Mouse (Mus musculus) ovary, postnatal 36 days (tissue): ENCODE measurements around the gene Nme3.
A peak's percentile ranks its signal among the peaks of the same experiment; 100 is the strongest.
"Not testable (repeated sequence)": the region's sequence is repeated elsewhere in the genome, so short reads cannot be mapped to it uniquely, and the experiment has no call there.

Experiments
- DNase-seq: peaks from one replicate; pipeline ENCODE4 v3.0.0; 2022; ENCODE audit warnings: low spot score, mixed read lengths

Nme3 gene

DNA sequence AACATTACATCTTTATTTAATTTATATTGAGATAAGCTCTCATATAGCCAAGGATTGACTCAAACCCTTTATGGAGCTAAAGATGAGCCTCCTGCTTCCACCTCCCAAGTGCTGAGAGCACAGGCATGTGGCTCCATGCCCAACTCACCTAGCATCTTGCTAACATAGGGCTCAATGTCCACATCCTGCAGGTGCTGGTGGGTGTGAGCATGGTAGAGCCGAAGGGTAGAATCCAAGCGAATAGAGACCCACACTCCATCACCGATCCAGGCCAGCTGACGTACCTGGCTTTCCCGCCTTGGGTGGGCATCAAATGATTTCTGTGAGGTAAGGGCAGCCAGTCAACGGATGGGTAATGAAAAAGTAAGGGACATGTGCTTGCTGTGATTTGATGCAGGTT is 3.7 kb downstream of the Nme3 start:
- DNase-seq, result no peak

DNA sequence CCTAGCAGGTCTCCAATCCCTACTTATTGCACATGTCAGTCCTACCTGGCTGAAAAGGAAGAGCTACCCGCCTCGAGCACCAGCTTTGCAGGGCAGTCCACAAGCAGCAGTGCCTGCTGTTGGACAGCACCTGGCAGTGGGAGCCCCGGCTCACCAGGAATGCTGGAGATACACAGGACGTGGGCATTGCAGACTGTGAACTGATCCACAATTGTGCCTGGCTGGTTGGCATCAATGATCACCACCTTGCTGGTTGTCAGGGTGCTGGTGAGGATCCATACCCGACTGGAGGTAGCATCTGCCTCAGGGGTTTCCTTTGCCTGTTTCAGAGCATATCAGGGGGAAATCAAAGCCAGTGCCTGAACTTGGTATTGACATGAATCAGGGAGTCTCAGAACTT is 5.8 kb downstream of the Nme3 start:
- no peak for DNase-seq

DNA sequence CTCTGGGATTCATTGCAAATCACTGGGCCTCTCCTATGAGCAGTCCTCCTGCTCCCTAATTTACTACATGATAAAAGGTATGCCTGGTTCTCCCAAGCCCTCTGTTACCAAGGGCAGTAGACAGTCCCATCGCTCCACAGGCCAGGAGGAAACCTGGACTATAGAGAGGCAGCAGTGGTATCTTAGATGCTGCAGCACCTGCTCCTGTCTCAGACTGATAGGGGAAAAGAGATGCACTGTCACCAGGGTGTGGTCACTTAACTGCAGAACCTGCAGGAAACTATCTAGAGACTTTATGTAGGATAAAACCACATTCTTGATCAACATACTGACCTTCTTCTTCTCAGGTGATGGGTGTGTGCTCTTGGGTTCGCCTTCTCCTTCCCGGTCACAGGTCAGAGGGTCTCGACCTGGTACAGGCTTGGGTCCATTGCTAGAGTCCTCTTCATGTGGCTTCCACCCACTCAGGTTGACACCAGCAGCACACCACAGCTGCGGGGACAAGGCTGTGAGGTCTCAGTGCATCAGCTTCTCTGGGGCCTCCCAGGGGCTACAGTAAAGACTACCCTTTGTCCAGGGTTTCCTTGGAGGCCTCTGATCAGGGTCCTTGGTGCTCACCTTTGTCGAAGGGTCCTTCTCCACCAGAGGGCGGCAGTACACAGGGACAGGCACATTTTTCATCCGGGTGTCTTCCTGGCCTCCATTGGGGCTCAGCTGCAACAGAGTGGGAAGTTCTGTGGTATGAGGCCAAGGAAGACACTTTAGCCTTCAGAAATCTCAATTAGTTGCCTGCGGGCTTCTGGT is 6.6 kb downstream of the Nme3 start:
- no peak for DNase-seq

DNA sequence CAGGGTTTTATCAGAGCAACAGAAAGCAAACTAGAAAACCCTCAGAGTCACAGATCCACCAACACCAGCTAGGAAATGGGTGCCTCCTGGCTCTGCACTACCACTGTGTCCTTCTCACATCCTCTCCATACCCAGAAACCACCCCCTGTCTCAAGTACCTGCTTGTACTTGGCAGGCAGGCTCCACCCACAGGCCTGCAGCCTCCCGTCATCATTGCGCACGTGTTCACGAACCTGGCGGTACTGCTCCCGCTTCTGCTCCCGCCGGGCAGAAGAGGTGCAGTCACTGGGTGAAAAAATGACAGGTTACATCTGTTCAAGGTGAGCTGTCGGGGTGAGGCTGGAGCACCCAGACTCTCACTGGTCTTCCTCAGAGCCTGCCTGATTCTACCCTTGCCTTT is 7.5 kb downstream of the Nme3 start:
- no peak for DNase-seq

DNA sequence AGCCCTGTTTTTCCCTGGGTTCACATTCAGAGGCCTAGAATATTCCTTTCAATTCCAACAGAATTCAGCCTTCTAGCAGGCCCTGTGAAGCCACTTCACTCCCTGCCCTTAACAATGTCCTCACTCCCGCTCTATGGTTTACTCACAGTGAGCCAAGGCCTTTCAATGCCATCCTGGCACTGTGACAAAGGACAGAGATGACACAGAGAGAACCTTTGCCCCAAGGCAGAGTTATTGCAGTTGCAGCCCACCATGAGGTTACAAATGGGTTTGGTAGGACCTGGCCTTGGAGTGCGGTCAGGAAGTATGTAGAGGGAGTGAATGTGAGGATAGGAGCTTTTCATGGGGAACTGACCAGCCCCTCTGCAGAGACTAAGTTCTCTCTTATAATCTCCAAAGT is 11.3 kb downstream of the Nme3 start:
- DNase-seq, result no peak

DNA sequence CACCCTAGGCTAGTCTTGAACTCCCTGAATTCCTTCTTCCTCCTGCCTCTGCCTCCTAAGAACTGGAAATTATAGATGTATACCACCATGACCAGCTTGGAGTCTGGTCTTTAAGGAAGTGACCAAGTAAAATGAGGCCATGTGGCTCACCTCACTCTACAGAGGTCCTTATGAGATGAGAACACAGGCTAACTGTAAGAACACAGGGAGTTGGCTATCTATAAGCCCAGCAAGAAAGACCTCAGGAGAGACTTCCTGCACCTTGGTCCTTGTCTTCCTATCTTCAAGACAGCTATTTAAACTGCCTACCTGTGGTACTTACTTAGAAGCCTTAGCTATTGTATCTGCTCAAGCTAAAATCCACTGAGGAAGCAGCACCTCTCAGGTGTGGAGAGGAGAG is 17.7 kb downstream of the Nme3 start:
- DNase-seq, result no peak

DNA sequence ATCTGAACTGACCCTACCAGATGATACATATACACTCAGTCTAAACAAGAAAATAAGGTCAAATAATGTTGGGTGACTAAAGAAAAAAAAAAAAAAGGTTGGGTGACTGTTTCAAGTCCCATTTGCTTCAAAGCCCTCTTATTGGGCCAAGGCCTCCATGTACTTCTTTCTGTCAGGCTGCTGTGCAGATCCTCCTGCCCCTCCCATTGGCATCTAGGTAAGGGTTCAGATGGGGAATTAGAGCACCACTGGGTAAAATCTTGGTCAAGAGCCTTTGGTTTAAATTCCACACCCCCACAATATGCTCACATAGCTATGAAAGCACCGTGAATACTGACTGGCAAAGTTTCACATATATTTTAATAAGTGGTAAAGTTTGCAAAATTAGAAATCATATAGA is 26.9 kb downstream of the Nme3 start:
- DNase-seq, result no peak

DNA sequence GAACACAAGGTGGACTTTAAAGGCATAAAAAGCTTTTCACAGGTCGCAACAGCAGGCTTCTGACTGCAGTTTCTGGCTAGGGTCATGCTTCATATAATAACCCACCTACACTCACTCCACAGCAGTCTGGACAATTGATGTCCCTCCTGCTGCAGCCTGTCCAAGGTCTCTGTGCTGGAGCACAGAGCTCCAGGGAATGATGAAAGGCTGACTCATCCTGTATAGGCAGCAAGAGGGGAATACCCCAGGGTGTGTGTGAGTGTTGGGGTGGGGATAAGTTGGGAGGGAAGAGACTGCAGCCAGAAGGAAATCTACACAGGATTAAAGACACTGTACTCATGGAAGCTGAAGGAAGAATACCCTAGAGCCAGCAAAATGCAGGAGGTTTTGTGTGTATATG is 33.2 kb downstream of the Nme3 start:
- DNase-seq, result no peak

DNA sequence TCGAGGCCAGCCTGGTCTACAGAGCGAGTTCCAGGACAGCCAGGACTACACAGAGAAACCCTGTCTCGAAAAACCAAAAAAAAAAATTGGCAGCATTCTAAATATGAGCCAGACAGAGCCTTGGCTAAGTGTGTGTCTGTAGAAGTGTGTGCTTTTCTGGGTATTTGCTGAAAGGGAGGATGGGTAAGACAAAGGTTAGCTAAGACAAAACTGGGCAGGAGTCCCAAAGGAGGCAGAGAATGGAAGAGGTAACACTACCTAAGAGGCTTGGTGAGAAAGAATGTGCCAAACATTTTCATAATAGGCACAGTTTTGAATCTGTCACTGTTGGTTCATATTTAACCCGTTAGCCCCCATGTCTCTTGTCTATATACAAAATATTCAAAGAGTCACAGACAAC is 36.1 kb downstream of the Nme3 start:
- no peak for DNase-seq

DNA sequence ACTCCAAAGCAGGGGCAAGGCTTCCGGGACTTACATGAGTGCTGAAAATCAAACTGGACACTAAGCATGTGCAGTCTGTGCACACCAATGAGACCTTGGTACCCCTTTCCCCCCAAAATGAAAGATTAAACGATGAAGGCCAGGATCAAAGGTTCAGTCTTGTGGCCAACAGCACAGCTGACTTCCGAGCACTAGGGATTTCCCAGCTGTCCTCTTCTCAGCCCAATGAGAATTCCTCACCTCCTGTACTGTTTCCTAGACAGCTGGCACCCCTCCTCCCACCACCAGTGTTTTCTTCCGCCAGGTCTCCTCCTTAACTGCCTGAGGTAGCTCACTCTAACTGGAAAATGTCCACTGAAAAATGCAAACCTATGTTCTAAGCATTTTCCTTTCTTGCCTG is 36.9 kb downstream of the Nme3 start:
- DNase-seq, result no peak

DNA sequence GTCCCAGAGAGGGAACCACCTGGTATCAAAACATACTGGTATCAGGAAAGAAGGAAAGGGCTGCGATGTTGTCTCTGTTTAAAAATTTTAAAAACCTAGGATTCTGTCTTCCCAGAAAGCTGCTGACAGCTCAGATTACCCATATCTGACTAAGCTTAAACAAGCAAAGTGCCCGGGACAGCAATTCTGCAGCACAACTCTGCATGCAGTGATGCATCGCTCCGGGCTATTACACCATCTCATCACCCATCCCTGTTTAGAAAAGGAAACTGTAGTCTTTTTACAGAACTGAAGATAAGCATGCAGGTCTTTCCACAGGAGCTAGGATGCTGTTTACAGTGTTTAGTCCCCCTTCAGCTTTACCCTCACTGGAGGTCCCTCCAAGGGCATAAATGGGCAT is 38.6 kb downstream of the Nme3 start:
- no peak for DNase-seq

DNA sequence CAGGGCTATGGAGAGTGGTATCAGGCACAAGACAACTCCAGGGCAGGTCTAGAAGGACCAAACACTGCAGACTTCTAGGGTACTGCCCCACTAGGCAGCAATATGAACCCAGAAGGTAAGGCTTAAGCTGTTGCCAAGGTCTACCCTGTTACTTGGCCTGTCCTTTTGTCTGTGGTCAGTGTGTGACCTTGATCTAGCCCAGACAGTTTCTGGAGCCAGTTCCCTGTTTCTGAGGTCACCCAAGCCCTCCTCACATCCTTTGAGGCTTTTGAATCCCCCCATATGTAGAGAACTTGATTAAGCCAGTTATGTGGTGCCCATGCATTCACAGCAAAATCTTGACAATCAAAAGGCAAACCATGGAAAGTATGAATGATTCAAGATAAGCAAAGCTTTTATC is 39.4 kb downstream of the Nme3 start:
- no peak for DNase-seq

DNA sequence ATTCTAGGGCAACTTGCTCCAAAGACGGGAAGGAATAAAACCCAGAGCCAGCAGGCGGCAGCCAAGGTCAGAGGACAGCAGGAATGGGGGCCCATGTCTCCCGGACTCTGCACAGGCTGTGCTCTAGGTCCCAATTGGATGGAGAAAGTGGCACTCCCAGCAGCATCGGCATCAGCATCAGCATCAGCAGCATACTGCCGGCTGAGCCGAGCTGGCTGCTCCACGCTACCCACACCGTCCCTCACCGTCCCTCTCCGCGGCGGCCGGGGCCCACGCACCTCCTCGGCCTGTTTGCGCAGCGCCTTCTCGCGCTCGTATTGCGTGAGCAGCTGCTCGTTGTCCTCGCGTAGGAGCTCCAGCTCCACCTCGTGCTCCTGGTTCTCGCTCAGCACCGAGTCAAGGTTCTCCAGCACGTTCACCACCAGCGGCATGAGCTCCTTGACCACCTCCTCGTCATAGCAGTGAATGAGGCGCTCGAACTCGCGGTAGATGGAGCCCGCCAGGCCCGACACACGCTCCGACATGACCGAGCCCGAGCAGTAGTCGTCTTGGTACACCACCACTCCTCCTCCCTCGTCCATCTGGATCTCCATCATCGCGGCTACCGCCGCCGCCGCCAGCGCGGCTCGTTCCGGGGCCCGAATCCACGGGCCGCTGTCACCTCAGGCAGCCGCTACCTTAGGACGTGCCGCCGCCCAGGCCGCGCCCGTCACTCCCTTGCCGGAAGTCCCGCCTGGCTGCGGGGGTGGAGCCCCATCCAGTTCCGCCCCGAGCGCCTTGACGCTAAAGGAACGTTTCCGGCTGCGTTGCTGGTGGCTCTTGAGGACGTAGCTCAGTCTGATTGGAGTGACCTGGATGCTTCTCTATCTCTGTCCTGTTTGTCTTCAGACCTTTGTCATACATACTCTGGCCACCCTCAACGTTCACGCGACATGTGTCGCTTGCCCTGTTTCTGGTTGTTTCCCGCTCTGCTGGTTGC is 40.2 kb downstream of the Nme3 start, which contains the start of gene Mapk8ip3:
TSS of gene Mapk8ip3 (minus strand) at position 719 of the 979 bp plus-strand sequence.
- peak; percentile 94 for DNase-seq

DNA sequence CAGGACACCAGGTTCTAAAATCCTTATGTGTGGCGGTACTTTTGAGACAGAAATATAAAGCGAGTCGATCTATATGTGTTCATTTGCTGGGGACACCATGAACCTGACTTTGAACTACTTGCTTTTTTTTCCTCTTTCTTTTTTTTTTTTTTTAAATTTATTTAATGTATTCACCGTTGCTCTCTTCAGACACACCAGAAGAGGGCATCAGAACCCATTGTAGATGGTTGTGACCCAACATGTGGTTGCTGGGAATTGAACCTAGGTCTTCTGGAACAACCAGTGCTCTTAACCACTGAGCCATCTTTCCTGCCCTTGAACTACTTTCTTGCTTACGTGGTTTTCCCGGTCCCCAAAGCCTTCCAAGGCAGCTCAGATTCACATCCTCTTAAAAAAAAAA is 41.0 kb downstream of the Nme3 start:
- DNase-seq, result no peak

DNA sequence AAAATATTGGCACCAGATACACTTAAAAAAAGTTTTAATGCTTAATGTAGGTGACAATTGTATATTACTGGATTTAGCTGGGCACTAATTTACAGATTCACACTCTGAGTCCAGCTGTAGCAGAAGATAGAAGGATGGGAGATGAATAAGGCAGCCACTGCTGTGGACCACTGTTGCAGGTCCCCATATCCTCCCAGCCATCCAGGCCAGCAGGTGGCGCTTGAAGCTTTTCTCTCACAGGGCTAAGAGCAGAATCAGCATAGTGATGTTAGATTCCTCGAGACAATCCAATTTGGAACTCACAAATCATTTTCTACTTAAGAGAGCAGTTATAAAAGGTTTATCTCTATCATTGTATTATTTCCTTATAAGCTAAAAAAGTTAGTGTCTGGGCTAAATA is 46.2 kb downstream of the Nme3 start:
- DNase-seq, result peak; percentile 26

DNA sequence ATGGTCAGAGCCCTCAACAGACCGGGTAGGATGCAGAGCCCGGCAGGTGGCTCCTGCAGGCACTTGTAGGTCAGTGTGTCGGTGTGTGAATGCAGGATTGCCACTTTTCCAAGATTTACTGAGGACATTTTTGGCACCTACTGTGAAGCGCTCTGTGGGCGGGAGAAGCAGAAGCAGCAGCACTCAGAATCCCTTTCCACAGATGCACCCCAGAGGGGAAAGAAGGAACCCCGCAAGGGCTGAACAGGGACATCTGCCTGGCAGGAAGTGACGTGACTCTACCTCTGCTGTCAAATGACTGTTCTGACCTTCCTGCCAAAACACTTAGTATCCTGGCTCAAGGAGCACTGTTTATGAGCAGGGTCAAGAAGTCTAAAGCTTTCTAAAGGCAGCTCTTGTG is 46.7 kb downstream of the Nme3 start:
- no peak for DNase-seq

DNA sequence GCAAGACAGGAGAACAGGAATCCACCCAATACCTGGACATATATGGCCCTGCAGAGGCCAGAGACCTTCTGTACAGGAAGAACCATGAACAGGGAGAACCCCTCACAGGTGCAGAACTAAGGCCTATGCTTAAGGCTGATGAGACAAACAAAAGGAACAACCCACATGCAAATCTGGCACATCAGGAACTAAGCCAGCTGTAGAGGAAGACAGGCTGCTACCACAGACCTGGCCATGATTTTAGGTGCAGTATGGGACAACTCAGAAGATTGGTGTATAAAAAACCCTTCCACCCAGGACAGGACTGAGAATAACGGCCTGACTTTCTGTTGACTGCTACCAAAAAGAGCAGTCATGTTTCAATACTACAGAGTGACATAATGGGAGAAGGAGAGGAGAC is 47.3 kb downstream of the Nme3 start:
- not testable (repeated sequence) for DNase-seq
